Mouse (Mus musculus): Measurements from ENCODE around the gene Acot13.

GRCm38 (mm10) chr13:24844983-24845955 is 13.9 kb upstream of the Acot13 start, which contains the start of gene D130043K22Rik:
- no peak for TF ChIP-seq EP300 (IDR thresholded peaks at IDR 0.05; ENCODE audit: low read depth)
- TF ChIP-seq CTCF (IDR thresholded peaks at IDR 0.05; ENCODE audit: low read depth) = 0 out of 2 replicates have a peak, but pooled peaks have one; percentile 1

All from liver, embryonic 14.5 days (tissue).